Mouse (Mus musculus) embryonic stem cell, embryonic (primary cell): ENCODE data around the gene Cnnm2.

Experiments used
- CTCF ChIA-PET, 4 experiments: fragments of 300-600 bp in 2 of 4; fragments of 350-600 bp in 2 of 4; sonication (Branson Sonifier 250); formaldehyde crosslinking; loops; one replicate each; lab custom pipeline; 2022; ENCODE audit warnings: inconsistent platforms in 2 of 4; lab: Charles Lee
- POLR2A ChIA-PET, 4 experiments: fragments of 300-600 bp in 2 of 4; fragments of 350-600 bp in 2 of 4; sonication (Branson Sonifier 250); formaldehyde crosslinking; loops; one replicate each; lab custom pipeline; 2022; ENCODE audit warnings: antibody characterized with exemption in 4 of 4, inconsistent platforms in 1 of 4; lab: Charles Lee

The Cnnm2 gene

GRCm38 (mm10) chr19:46869049-46869448 lies 107.7 kb downstream of the Cnnm2 start:
- POLR2A ChIA-PET: interaction anchor here (0.6 to 3.5 kb wide), 19 partner anchors 9 to 285 kb away, joined by 3 to 42 read pairs (median 4); partner anchors contain the start of gene Cnnm2 (in 3 of the 4)
- CTCF ChIA-PET: interaction anchor here (0.6 to 3.5 kb wide), 55 partner anchors 8 to 871 kb away, joined by 3 to 72 read pairs (median 4); partner anchors contain the start of genes Cnnm2 (in 4 of the 4), Arl3 (in 1 of the 4) and Sfxn2 (in 1 of the 4)

- CTCF ChIA-PET: interaction anchor here (0.5 to 3.5 kb wide), 74 partner anchors 8 to 1249 kb away, joined by 3 to 72 read pairs (median 4); partner anchors contain the start of genes Cnnm2 (in 4 of the 4), Arl3 (in 1 of the 4), Borcs7 (in 1 of the 4) and Ina (in 1 of the 4)
- POLR2A ChIA-PET: interaction anchor here (0.6 to 3.5 kb wide), 20 partner anchors 9 to 286 kb away, joined by 3 to 42 read pairs (median 4); partner anchors contain the start of gene Cnnm2 (in 3 of the 4)
Observed at GRCm38 (mm10) chr19:46869526-46869925, 108.1 kb downstream of the Cnnm2 start.

GRCm38 (mm10) chr19:46871096-46871495 lies 109.7 kb downstream of the Cnnm2 start:
- CTCF ChIA-PET: interaction anchor here in 3 of 4 experiments (0.6 to 2.2 kb wide), 3 partner anchors 59 to 215 kb away, joined by 3 to 8 read pairs (median 3); no protein-coding TSS in a partner anchor
- POLR2A ChIA-PET: interaction anchor here in 1 of 4 experiments (3.6 kb wide), 1 partner anchor 110 kb away, joined by 13 read pairs; the partner anchor contains the start of gene Cnnm2

GRCm38 (mm10) chr19:46871651-46872050 lies 110.3 kb downstream of the Cnnm2 start:
- POLR2A ChIA-PET: interaction anchor here in 2 of 4 experiments (1.2 to 3.6 kb wide), 3 partner anchors 111 to 147 kb away, joined by 3 to 13 read pairs (median 3); partner anchors contain the start of gene Cnnm2 (in 1 of the 2)
- CTCF ChIA-PET: interaction anchor here in 3 of 4 experiments (0.6 to 2.2 kb wide), 3 partner anchors 111 to 215 kb away, joined by 3 to 8 read pairs (median 8); no protein-coding TSS in a partner anchor

DNA sequence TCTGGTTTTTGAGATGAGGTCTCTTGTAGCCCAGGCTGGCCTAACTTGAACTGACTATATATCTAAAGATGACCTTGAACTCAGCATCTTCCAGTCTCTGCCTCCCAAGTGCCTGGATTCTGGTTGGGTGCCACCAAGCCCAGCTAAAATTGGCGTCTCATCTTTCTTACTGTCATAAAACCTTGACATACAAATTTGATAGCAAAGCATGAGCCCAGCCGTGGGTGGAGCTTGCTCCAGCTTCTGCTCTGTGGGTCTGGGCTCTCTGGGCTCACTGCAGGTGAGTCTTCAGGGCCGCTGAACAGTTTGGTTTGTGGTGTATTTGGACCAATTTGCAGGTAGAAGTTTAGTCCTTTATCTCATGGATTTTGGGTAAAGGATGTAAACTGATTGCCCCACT lies 112.5 kb downstream of the Cnnm2 start:
- CTCF ChIA-PET: interaction anchor here in 1 of 4 experiments (1.6 kb wide), 1 partner anchor 132 kb away, joined by 5 read pairs; no protein-coding TSS in a partner anchor
- POLR2A ChIA-PET: interaction anchor here in 2 of 4 experiments (1.6 to 3.6 kb wide), 2 partner anchors 8 to 113 kb away, joined by 6 to 13 read pairs; partner anchors contain the start of gene Cnnm2 (in 1 of the 2)

DNA sequence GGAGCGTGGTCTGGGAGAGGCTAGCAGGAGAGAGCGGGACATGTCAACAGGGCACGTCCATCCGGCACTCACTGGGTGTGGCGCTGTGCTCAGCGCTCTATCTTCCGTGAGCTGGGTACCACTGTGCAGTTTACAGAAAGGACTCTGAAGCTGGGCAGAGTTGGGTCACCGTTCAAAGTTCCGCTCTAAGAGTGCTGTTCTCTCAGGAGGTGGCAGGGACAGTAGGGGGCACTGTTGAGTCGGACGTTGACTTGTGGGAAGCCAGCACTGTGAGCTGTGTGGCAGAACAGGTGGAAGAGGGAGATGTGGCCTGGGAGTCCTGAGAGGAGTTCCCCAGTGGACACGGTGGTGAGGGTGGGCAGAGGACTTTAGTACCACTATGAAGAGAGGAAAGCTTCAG lies 114.4 kb downstream of the Cnnm2 start:
- CTCF ChIA-PET: interaction anchor here (0.6 to 3.7 kb wide), 56 partner anchors 8 to 1119 kb away, joined by 3 to 26 read pairs (median 3); partner anchors contain the start of genes Arl3 (in 1 of the 4), Cnnm2 (in 1 of the 4) and Sfxn2 (in 1 of the 4)
- POLR2A ChIA-PET: interaction anchor here in 2 of 4 experiments (0.5 to 1.7 kb wide), 12 partner anchors 13 to 192 kb away, joined by 3 to 5 read pairs (median 4); partner anchors contain the start of genes Pcgf6 (in 2 of the 2) and Nt5c2 (in 1 of the 2)

DNA sequence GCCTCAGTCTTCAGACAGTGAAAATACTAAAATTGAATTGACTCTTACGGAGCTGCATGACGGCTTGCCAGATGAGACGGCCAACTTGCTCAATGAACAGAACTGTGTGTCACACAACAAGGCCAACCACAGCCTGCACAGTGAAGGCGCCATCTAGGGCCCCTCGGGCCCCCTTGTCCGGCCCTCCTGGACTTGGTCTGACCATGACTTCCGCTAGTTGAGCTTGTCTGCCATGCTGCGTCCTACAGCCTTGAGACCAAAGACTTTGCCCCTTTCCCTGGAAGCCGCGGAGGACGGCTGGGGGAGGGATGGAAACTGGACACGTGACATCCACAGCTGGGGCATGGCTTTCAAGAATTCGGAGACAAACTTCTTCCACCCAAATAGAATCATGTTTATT lies 116.5 kb downstream of the Cnnm2 start:
- ChIA-PET POLR2A (interaction anchor here in 2 of 4 experiments (0.5 to 2.0 kb wide), 6 partner anchors 9 to 828 kb away, joined by 3 to 7 read pairs (median 4); no protein-coding TSS in a partner anchor), CTCF (interaction anchor here (0.6 to 3.7 kb wide), 11 partner anchors 8 to 243 kb away, joined by 3 to 26 read pairs (median 4); partner anchors contain the start of gene Cnnm2 (in 1 of the 4))

- ChIA-PET POLR2A (interaction anchor here in 2 of 4 experiments (1.1 to 2.0 kb wide), 4 partner anchors 9 to 290 kb away, joined by 3 to 7 read pairs (median 4); no protein-coding TSS in a partner anchor), CTCF (interaction anchor here (0.9 to 3.7 kb wide), 8 partner anchors 9 to 118 kb away, joined by 3 to 26 read pairs (median 6); partner anchors contain the start of gene Cnnm2 (in 1 of the 4))
Observed at GRCm38 (mm10) chr19:46878346-46878745, 117.0 kb downstream of the Cnnm2 start.

DNA sequence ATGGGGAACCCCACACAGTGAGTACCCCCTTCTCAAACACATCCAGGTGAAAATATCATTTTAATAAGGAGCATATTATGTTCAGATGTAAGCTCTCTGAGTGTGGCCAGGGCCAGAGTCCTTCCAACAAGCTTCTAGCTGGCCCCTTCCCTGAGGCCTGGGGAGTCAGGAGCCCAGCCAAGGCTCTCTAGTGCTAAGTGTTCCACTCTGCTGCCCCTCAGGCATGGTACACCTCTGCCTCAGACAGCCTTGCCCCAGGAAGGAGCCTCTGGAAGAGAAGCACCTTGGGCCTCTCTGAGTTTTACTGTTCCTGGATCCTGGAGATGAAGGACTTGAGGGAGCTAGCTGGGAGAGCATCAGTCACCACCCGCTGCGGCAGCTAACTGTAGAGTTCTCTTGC lies 118.5 kb downstream of the Cnnm2 start:
- CTCF ChIA-PET: interaction anchor here in 2 of 4 experiments (1.2 to 1.9 kb wide), 4 partner anchors 10 to 298 kb away, joined by 3 to 9 read pairs (median 6); no protein-coding TSS in a partner anchor
- POLR2A ChIA-PET: interaction anchor here in 3 of 4 experiments (0.6 to 1.6 kb wide), 7 partner anchors 45 to 404 kb away, joined by 3 to 5 read pairs (median 4); partner anchors contain the start of gene Taf5 (in 1 of the 3)

GRCm38 (mm10) chr19:46885365-46885764 lies 124.0 kb downstream of the Cnnm2 start:
- ChIA-PET POLR2A (interaction anchor here in 2 of 4 experiments (0.7 kb wide), 2 partner anchors 103 to 984 kb away, joined by 3 read pairs; no protein-coding TSS in a partner anchor), CTCF (interaction anchor here (0.6 to 1.6 kb wide), 3 partner anchors 8 to 14 kb away, joined by 3 read pairs; no protein-coding TSS in a partner anchor)

DNA sequence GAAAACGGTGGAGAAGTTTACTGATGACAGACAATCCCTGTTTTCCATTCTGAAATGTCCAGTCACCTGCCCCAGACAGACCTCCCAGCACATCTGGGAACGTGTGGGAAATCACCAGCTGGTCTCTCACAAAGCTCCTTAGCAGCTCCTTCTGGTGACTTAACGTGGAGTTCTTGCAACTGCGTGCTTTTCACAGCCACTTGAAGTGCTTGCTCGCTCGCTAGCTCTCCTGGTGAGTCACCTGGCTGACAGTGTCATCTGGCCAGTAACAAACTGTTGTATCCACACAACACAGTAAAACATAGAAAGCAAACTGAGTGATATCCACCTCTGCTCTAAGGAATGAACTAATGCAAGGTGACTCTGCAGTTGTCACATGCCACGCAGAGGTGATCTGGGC lies 125.4 kb downstream of the Cnnm2 start:
- POLR2A ChIA-PET: interaction anchor here in 2 of 4 experiments (0.6 to 1.9 kb wide), 5 partner anchors 19 to 164 kb away, joined by 3 to 6 read pairs (median 4); partner anchors contain the start of gene Pcgf6 (in 1 of the 2)
- CTCF ChIA-PET: interaction anchor here in 2 of 4 experiments (0.9 to 1.6 kb wide), 3 partner anchors 11 to 19 kb away, joined by 3 to 5 read pairs (median 3); no protein-coding TSS in a partner anchor

DNA sequence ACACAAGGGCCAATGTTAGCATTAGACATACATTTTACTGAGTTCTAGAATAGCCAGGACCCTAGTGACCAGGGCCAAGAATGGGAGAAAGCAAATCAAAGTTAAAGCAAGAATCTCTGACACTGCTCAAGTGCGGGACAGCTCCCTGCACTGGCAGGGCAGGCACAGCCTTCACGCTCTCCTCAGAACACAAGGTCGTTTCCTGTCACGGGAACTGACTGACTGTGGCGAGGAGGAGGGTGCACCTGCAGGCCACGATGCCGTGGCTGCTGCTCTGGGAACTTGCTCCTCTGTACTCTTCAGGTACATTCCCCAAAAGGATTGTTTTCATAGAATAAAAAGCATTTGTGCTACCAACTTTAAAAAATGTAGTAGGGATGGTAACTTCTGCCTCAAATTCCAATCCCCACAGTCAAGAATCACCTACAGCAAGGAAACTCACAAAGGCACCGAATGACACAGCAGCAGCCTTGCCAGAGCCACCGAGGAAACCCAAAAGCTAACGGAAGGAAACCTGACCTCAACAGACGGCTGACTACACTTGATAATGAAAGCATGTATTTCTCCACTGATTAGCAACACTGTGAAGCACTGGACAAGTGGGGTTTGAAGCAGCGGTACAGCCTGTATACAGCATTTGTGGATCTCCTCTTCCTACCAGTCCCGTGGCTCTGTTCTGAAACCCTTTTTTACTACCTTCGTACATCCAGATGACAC lies 126.6 kb downstream of the Cnnm2 start:
- ChIA-PET POLR2A (interaction anchor here in 2 of 4 experiments (0.5 to 2.3 kb wide), 7 partner anchors 10 to 163 kb away, joined by 3 to 11 read pairs (median 4); partner anchors contain the start of gene Pcgf6 (in 1 of the 2)), CTCF (interaction anchor here in 1 of 4 experiments (0.7 to 1.7 kb wide), 2 partner anchors 12 to 118 kb away, joined by 3 to 6 read pairs; no protein-coding TSS in a partner anchor)

GRCm38 (mm10) chr19:46889666-46890065 lies 128.3 kb downstream of the Cnnm2 start:
- POLR2A ChIA-PET: interaction anchor here in 2 of 4 experiments (0.6 to 2.3 kb wide), 4 partner anchors 9 to 128 kb away, joined by 3 to 11 read pairs (median 4); partner anchors contain the start of gene Cnnm2 (in 1 of the 2)

GRCm38 (mm10) chr19:46890657-46891056 lies 129.3 kb downstream of the Cnnm2 start:
- POLR2A ChIA-PET: no interaction called here

More at GRCm38 (mm10) chr19:46889666-46890065, 128.3 kb downstream of the Cnnm2 start:
- CTCF ChIA-PET: interaction anchor here in 2 of 4 experiments (0.5 kb wide), 2 partner anchors 34 to 129 kb away, joined by 4 to 5 read pairs; no protein-coding TSS in a partner anchor

GRCm38 (mm10) chr19:46892856-46893255 lies 131.5 kb downstream of the Cnnm2 start:
- CTCF ChIA-PET: interaction anchor here in 3 of 4 experiments (0.5 to 0.8 kb wide), 3 partner anchors 25 to 114 kb away, joined by 3 to 18 read pairs (median 3); no protein-coding TSS in a partner anchor
- POLR2A ChIA-PET: interaction anchor here in 1 of 4 experiments (0.7 to 1.1 kb wide), 2 partner anchors 15 to 99 kb away, joined by 3 read pairs; no protein-coding TSS in a partner anchor

More at GRCm38 (mm10) chr19:46890657-46891056, 129.3 kb downstream of the Cnnm2 start:
- CTCF ChIA-PET: interaction anchor here in 1 of 4 experiments (0.7 kb wide), 1 partner anchor 28 kb away, joined by 4 read pairs; no protein-coding TSS in a partner anchor

GRCm38 (mm10) chr19:46893484-46893883 lies 132.1 kb downstream of the Cnnm2 start:
- POLR2A ChIA-PET: interaction anchor here in 1 of 4 experiments (1.1 kb wide), 1 partner anchor 98 kb away, joined by 3 read pairs; no protein-coding TSS in a partner anchor
- CTCF ChIA-PET: no interaction called here
